Mouse (Mus musculus): ENCODE measurements around the gene Snrnp200. TPM values are rescaled to one million over a fixed set of nuclear protein-coding genes. Genes with fewer than 3 reads are reported as not detected.

Snrnp200 gene
- polyA plus RNA-seq, 1 experiment from 2014 or later, result 54.6 TPM

- no peak overlapping the region for H3K27ac ChIP-seq (replicated peaks; ENCODE audit: low read depth, low read length)
- no peak overlapping the region for H3K4me3 ChIP-seq (ENCODE audit: low read depth, low read length)
- H3K36me3 ChIP-seq (ENCODE audit: control insufficient read depth, insufficient read depth, low read length), result 0 out of 2 replicates have a peak, but pooled peaks cover 5% of the 10 kb centered on the region
- DNase-seq (ENCODE audit: low spot score) (no peak), ATAC-seq (ENCODE audit: low read depth) (no peak)
- no peaks in the 10 kb centered on the region for H3K27me3 ChIP-seq (replicated peaks; ENCODE audit: control insufficient read depth, insufficient read depth, low read length)
- 80% methylated on average over 5 of the region's 5 CpGs for WGBS
- H3K4me1 ChIP-seq (ENCODE audit: control insufficient read depth, insufficient read depth, low read length), result peaks cover 4% of the 10 kb centered on the region; the same call in 1 of the 2 replicates
- no peak overlapping the region for H3K4me2 ChIP-seq (ENCODE audit: low read depth, low read length)
- H3K9me3 ChIP-seq (ENCODE audit: control insufficient read depth, low read length), result no peaks in the 10 kb centered on the region
- no peak overlapping the region for H3K9ac ChIP-seq (ENCODE audit: low read depth, low read length)
These were observed 67.5 kb downstream of the Snrnp200 start for GRCm38 (mm10) chr2:127275551-127276320.

- no peaks in the 10 kb centered on the region for H3K9me3 ChIP-seq (ENCODE audit: control insufficient read depth, low read length)
- H3K27ac ChIP-seq (replicated peaks; ENCODE audit: low read depth, low read length), result no peak overlapping the region
- H3K9ac ChIP-seq (ENCODE audit: low read depth, low read length), result no peak overlapping the region
- DNase-seq (ENCODE audit: low spot score) (peak; percentile 56), ATAC-seq (ENCODE audit: low read depth) (no peak)
- H3K4me3 ChIP-seq (ENCODE audit: low read depth, low read length), result no peak overlapping the region
- no peaks in the 10 kb centered on the region for H3K36me3 ChIP-seq (ENCODE audit: control insufficient read depth, insufficient read depth, low read length)
- H3K4me1 ChIP-seq (ENCODE audit: control insufficient read depth, insufficient read depth, low read length), result no peaks in the 10 kb centered on the region
- H3K4me2 ChIP-seq (ENCODE audit: low read depth, low read length), result no peak overlapping the region
- no peaks in the 10 kb centered on the region for H3K27me3 ChIP-seq (replicated peaks; ENCODE audit: control insufficient read depth, insufficient read depth, low read length)
These were observed 70.0 kb downstream of the Snrnp200 start for GRCm38 (mm10) chr2:127278162-127278561.

Other genes starting within 250 kb of the Snrnp200 start
- 9.6 TPM in 2 replicates for gene Ap4e1, start 199.7 kb upstream of the Snrnp200 start, polyA plus RNA-seq (2014; fragmentation: Nextera tagmentation; extraction: Ambion mirVana)
- 46.0 and 50.0 TPM in 2 replicates for gene Blvra, start 137.7 kb upstream of the Snrnp200 start, polyA plus RNA-seq (2014; fragmentation: Nextera tagmentation; extraction: Ambion mirVana)
- gene Ncaph, start 74.4 kb upstream of the Snrnp200 start, polyA plus RNA-seq (2014; fragmentation: Nextera tagmentation; extraction: Ambion mirVana), result 60.4 and 68.2 TPM in 2 replicates
- gene Itpripl1, start 64.9 kb upstream of the Snrnp200 start, polyA plus RNA-seq (2014; fragmentation: Nextera tagmentation; extraction: Ambion mirVana), result 16.7 and 19.0 TPM in 2 replicates
- 1.8 and 2.5 TPM in 2 replicates for gene 1810024B03Rik, start 106 bp upstream of the Snrnp200 start, polyA plus RNA-seq (2014; fragmentation: Nextera tagmentation; extraction: Ambion mirVana)
- gene Ciao1, start 39.4 kb downstream of the Snrnp200 start, polyA plus RNA-seq (2014; fragmentation: Nextera tagmentation; extraction: Ambion mirVana), result 58.5 and 60.5 TPM in 2 replicates
- 25.6 and 25.9 TPM in 2 replicates for gene Tmem127, start 39.5 kb downstream of the Snrnp200 start, polyA plus RNA-seq (2014; fragmentation: Nextera tagmentation; extraction: Ambion mirVana)
- 81.0 and 85.5 TPM in 2 replicates for gene Stard7, start 61.8 kb downstream of the Snrnp200 start, polyA plus RNA-seq (2014; fragmentation: Nextera tagmentation; extraction: Ambion mirVana)
- 7.1 and 7.4 TPM in 2 replicates for gene Dusp2, start 127.8 kb downstream of the Snrnp200 start, polyA plus RNA-seq (2014; fragmentation: Nextera tagmentation; extraction: Ambion mirVana)
- 0.09 and 0.14 TPM in 2 replicates for gene Astl, start 130.3 kb downstream of the Snrnp200 start, polyA plus RNA-seq (2014; fragmentation: Nextera tagmentation; extraction: Ambion mirVana)
- 0.51 and 0.72 TPM in 2 replicates for gene Adra2b, start 154.8 kb downstream of the Snrnp200 start, polyA plus RNA-seq (2014; fragmentation: Nextera tagmentation; extraction: Ambion mirVana)
- 0.26 and 0.39 TPM in 2 replicates for gene Gpat2, start 216.8 kb downstream of the Snrnp200 start, polyA plus RNA-seq (2014; fragmentation: Nextera tagmentation; extraction: Ambion mirVana)
- 16.6 and 19.3 TPM in 2 replicates for gene Fahd2a, start 236.2 kb downstream of the Snrnp200 start, polyA plus RNA-seq (2014; fragmentation: Nextera tagmentation; extraction: Ambion mirVana)